Mouse (Mus musculus) urinary bladder, postnatal 25 days (tissue): Measurements from ENCODE around the gene Id1.

Experiments used
- DNase-seq: peaks from one replicate; pipeline ENCODE4 v3.0.0; 2022; ENCODE audit warnings: low spot score

Id1 gene

GRCm38 (mm10) chr2:152753944-152754711, 18.1 kb downstream of the Id1 start, which contains the start of gene Cox4i2:
TSS of gene Cox4i2 (plus strand) at chr2:152754173.
- DNase-seq = no peak

DNA sequence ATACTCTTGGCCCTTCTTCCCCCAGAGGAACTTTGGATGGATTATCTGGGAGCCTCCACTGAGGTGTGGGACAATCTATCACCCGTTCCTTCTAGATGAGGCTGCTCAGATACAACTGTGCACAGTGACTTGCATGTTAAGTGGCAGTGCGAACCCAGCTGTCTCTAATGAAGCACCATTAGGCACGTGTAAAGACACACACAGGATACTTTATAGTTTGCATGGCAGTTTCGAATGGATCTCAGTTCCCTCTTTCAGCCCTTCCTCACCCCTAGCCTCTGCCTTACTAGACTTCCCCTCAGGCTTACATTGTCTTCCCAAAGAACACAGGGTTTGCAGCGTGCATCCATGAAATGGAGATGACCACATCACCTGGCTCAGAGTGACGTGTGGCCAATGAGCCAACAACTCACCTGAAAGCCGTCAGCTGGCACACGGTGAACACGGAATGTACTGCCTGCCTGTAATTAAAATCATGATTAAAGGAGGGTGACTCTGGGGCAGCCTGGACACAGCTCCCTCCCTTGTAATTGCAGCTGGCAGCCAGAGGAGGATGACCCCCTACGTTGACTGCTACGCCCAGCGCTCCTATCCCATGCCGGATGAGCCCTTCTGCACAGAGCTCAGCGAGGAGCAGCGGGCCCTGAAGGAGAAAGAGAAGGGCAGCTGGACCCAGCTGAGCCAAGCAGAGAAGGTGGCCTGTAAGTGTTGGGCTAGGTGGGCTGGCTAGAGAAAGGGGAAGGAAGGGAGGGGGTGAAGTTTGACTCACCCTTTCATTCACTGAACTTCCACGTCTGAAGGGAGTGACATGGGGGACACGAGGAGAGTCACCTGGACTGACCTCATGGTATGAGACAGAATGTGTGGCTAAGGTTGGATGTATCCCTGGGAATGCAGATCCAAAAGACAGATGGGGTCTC, 20.7 kb downstream of the Id1 start:
- no peak for DNase-seq

- no peak for DNase-seq
Measured at GRCm38 (mm10) chr2:152757478-152757877, 21.4 kb downstream of the Id1 start.

GRCm38 (mm10) chr2:152758351-152758750, 22.3 kb downstream of the Id1 start:
- no peak for DNase-seq

- DNase-seq = no peak
Measured at GRCm38 (mm10) chr2:152763310-152763709, 27.3 kb downstream of the Id1 start.

GRCm38 (mm10) chr2:152764172-152765044, 28.4 kb downstream of the Id1 start:
- no peak for DNase-seq

- no peak for DNase-seq
Measured at GRCm38 (mm10) chr2:152765045-152765674, 29.1 kb downstream of the Id1 start.

- peak; percentile 94 for DNase-seq
Measured at GRCm38 (mm10) chr2:152766387-152767123, 30.5 kb downstream of the Id1 start.

- peak; percentile 52 for DNase-seq
Measured at GRCm38 (mm10) chr2:152767618-152768271, 31.7 kb downstream of the Id1 start.

DNA sequence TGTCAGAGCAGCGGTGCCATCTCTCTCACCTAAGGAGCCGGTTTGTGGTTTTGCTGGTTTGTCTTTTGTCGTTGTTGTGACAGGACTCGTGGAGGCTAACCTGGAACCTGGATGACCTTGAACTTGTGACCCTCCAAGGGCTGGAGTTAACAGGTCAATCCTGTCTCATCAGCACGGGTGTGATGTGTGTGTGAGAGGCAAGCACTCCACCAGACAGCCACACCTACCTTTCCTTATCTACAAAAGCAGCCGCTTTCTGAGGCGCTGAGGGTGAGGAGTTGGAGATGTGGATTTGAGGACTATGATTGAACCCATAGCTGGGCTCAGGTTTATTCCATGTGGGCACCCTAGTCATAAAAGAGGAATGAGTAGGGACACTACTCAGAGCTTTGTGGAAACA, 33.6 kb downstream of the Id1 start:
- DNase-seq = no peak

DNA sequence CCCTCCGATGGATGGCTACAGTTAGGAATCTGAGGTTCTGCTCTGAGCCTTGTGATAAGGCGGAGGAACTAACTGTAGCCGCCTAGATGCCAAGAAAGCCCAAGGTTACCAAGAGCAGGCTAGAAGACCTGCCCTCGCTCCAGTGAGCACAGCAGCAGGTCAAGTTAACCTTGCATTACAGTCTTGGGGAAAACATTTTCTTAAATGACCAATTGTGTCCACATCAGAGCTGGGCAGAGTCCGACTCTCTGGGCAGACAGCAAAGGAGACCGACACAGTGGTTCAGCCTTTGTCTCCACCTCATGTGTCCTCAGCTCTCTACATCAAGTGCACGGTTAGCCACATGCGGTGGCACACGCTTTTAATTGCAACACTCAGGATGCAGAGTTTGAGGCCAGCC, 35.5 kb downstream of the Id1 start:
- DNase-seq = no peak

DNA sequence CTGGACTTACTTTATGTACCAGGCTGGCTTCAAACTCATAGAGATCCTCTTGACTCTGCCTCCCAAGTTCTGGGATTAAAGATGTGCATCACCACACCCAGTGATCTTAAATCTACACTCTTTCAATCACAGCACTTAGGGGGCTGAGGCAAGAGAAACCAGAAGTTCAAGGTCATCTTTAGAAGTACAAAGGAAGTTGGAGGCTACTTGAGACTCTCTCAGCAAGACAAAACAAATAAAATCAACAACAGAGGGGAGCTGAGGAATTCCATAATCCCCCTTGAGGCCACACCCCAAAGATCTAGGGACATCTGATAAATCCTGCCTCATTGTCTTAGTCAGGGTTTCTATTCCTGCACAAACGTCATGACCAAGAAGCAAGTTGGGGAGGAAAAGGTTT, 36.2 kb downstream of the Id1 start:
- DNase-seq = no peak

DNA sequence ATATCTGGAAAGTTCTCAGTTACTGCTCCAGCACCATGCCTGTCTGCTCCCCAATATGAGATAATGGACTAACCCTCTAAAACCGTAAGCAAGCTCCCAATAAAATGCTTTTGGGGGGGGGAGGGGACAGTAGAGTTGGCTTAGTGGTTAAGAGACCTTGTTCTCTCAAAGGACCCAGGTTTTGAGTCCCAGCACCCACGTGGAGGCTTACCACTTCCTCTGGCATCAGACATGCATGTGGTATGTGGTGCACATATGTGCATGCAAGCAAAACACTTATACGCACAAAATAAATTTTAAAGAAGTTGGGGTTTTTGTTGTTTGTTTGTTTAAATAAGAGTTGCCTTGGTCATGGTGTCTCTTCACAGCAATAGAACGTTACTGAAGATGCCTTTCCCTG, 39.3 kb downstream of the Id1 start:
- DNase-seq = no peak

DNA sequence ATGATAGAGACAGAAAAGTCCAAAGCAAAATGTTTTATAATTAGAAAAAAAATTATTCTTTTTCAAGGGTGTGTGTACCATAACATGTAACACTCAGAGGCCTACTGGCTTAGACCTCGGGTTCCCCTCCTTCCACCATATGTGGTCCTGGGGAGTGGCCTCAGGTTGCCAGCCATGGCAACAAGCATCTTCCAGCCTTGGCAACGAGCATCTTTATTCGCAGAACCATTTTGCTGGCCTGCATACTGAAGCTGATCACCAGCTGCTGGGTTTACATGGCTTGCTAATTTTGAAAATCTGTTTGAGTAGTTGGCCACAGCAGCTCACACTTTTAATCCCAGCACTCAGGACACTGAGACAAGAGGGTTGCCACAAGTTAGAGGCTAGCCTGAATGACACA, 40.0 kb downstream of the Id1 start:
- DNase-seq = no peak

GRCm38 (mm10) chr2:152776435-152776834, 40.4 kb downstream of the Id1 start:
- no peak for DNase-seq

GRCm38 (mm10) chr2:152777081-152777480, 41.0 kb downstream of the Id1 start:
- DNase-seq = no peak

- no peak for DNase-seq
Measured at GRCm38 (mm10) chr2:152780466-152780865, 44.4 kb downstream of the Id1 start.

DNA sequence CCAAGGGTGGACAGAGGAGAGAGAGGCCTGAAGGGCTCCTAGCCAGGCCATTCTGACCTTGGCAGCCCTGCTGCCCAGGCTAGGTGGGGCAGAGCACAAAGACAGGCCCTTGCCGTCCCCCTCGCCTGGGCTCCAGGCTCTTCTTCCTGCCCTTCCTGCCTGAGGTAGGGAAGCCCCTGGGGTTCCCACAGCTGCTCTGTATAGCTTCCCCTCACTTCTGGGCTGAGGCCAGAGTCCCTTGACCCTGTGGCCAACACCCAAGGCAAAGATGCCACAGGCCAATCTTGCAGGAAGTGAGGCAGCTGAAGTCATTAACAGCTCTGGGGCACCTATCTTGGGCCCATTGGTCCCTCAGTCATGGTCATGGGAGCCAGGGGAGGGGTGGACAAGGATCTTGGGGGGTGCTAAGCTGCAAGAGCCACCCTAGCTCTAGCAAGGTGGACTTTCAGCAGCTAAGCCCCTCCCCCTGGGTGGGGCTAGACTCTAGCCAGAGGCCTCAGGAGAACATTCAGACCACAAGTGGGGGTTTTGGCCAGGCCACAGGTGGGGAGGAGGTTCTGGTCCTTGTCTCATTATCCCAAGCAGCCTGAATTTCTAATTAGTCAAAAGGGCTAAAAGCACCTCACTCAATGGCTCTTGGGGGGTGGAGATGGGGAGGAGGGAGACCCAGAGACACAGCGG, 45.1 kb downstream of the Id1 start:
- no peak for DNase-seq

DNA sequence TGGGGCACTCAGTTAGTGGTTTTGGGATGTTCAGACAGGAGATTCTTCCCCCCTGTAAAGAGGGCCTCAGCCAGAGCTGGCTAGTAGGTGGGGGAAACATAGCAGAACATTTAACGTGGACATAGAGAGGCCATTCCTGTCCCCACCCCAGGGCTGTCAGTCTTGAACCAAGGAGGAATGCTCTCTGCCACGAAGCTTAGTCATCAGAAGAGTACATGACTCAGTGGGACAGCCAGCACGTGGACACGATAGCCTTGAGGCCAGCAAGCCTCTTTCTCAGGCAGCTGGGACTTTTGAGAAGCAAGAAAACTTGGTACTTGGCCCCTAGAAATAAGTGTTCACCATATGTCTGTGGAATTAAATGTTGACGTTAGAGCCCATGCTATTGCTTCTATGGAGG, 46.6 kb downstream of the Id1 start:
- DNase-seq = no peak

DNA sequence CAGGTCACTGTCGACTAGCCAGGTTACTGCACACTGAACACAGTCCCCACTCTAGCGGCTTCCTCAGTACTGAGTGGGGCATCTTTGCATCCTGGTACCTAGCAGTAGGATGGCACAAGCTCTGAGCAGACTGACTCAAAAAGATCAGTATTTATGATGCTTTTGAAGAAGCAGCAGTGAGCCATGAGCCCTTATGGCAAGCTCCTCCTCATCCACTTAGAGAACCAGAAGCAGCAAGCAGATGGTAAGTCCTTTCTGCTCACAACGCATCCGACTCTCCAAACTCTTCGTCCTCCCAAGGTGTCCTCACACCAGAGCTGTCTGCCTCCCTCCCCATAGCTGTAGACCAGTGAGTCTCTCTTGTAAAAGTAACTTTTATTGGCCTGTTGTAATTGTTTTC, 47.2 kb downstream of the Id1 start:
- no peak for DNase-seq
